Mouse (Mus musculus) testis, adult 2 months (tissue): ENCODE measurements around the gene Sf1.

Experiments used
- CTCF ChIP-seq: fragments of 200-500 bp; IDR thresholded peaks from 2 replicates; pipeline ENCODE4 v1.5.1; 2012; ENCODE audit warnings: low read depth, mild to moderate bottlenecking, inconsistent platforms, low read length, moderate library complexity; ENCODE audit not compliant: control insufficient read depth, insufficient read depth, insufficient replicate concordance
- POLR2A ChIP-seq: fragments of 200-500 bp; IDR thresholded peaks from 2 replicates; pipeline ENCODE4 v1.6.1; 2012; ENCODE audit warnings: low read depth, mild to moderate bottlenecking, inconsistent platforms, low read length, moderate library complexity; ENCODE audit not compliant: control insufficient read depth

DNA sequence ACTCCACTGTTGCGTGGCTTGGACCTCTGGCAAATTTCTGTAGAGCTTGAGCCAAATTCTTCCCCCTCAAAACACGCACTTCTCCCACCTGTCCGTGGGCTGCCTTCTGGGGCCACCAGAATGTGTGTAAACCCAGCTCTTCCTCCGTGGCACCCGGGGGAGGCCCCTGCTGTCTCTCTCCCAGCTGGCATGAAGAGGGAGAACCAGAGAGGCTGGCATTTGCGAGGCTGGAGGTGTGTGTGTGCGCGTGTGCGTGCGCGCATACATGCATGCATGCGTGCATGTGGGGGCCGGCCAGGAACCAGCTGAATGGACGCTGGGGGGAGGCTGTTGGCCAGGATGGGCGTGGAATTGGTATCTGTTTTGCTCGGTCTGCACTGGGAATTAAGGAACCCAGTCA is 59.8 kb downstream of the Sf1 start:
- TF ChIP-seq CTCF, result no peak
- no peak for TF ChIP-seq POLR2A
